Mouse (Mus musculus): ENCODE data around the gene Ncor2. TPM values are rescaled to one million over a fixed set of nuclear protein-coding genes. Genes with fewer than 3 reads are reported as not detected.

Ncor2 gene
- total RNA-seq, 1 experiment from 2014 or later = 16.9 TPM

DNA sequence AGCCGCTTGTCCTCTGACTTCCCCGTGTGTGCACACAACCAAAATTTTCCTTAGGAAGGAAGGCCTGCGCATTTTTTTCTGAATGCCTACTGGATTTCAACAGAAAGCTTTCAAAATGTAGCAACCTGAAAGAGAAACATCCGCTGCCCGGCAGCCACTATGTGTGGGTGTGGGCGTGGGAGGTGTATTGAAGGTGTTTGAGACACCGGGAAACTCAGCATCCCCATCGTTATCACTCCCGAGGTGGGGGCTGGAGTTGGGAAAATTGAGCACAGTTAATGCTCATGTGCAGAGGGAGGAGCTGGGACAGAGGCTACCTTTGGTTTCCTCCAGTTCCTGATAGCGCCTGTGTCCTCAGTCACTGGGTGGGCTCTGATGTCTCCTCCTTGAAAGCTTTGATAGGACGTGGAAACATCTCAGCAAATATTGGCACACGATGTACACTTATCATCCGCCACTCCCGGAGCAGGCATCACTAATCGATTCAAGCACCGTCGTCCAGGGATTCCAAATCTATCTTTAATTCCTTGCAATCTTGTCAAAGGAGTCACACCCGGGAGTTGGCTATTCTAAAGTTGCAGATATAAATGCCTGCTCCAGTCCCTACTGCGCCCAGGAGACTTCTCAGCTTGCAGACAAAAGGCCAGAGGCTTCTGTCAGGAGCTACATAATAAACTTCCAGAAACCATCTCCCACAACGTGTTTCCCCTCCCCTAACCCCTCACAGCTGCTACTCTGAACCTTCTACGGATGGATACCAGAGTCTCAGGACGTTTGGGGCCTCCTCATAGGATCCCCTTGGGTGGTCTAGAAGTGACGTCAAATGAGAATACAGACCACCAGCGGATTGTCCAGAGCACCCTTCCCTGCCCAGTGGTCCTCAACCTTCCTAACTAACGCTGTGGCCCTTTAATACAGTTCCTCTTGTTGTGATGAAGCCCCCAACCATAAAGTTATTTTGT, 14.7 kb upstream of the Ncor2 start:
- ATAC-seq (replicated peaks; ENCODE audit: low read depth, poor library complexity, severe bottlenecking) = no peak

DNA sequence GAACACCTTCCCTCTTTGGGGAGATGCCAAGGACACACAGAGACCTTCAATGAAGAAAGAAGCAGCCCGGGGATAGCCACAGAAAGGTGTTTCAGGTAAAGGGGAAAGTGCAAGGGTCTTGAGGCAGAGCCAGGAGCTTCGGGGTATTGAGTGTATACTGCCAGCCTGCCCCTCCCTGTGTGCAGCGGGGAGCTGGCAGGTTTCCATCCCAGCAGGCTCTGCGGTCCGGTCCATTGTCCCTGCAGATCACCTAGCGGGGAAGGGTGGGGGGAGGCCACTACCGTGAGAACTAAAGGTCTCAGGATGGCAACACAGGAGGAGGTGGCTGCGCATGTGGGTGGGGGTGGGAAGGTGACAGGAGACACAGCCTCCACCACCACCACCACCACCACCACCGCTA, 12.6 kb upstream of the Ncor2 start:
- ATAC-seq (replicated peaks; ENCODE audit: low read depth, poor library complexity, severe bottlenecking) = no peak

DNA sequence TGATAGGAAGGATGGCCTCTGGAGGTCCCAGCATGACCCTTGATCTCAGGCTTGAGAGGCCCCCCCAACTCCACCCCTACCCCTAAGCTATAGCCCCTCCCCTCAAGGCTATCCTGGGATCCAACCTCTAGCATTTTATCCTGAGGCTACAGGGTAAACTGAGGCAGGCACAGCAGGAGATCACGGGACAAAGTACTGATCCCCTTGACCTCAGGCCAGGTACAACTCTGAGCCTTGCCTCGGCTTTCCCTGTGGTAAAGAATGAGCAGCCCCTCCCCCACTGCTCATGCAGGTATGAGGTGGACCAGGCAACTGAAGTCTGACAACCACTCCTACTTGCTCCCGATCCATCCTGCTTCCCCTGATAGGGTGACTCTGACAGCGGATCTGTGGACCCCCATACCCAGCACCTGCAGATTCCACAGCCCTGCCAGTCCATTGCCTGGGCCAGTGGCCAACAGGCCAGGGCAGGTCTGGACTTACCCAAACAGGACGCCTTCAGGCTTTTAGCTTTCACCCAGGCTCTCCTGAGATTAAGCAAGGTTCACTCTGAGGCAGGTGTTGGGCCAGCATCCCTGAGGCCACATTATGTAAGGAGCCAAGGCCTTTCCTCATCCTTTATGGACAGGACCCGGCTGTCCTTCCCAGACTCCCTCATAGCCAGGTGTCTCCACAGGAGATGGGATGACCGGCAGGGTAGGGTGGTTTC, 11.2 kb upstream of the Ncor2 start:
- no peak for ATAC-seq (replicated peaks; ENCODE audit: low read depth, poor library complexity, severe bottlenecking)

GRCm38 (mm10) chr5:125189625-125190024, 10.6 kb upstream of the Ncor2 start:
- ATAC-seq (replicated peaks; ENCODE audit: low read depth, poor library complexity, severe bottlenecking) = peak; percentile 70

DNA sequence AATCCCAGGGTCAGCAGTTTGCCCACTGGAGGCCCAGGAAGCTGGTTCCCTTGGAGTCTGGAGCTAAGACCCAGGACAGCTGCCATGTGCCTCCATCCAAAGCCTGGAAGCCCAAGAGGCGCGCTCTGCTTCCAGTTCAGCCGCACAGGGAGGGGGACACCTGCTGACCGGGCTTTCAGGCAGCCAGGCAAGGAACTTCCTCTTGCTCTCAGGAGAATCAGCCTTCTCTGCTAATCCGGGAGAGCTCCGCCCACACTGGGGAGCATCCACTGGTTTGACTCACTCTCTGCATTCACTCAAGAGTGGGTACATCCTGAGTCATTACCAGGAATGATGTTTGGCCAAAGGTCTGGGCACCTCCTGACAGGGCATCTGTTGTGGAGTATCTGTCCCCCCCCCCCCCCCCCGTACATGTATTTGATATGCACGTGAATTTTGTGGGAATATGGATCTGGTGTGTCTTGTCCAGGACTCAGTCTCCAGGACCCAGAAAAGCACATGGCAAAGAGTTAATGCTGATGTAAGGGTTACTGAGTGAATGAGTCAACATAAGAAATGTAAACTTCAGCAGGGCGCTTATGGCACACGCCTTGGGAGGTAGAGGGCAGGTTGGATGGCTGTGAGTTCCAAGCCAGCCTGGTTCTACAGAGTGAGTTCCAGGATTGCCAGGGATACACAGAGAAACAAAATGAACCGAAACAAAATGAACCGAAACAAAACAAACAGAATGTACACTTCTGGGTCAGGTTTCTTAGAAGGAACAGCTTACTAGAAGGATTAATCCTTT, 10.0 kb upstream of the Ncor2 start:
- ATAC-seq (replicated peaks; ENCODE audit: low read depth, poor library complexity, severe bottlenecking) = peak; percentile 23

DNA sequence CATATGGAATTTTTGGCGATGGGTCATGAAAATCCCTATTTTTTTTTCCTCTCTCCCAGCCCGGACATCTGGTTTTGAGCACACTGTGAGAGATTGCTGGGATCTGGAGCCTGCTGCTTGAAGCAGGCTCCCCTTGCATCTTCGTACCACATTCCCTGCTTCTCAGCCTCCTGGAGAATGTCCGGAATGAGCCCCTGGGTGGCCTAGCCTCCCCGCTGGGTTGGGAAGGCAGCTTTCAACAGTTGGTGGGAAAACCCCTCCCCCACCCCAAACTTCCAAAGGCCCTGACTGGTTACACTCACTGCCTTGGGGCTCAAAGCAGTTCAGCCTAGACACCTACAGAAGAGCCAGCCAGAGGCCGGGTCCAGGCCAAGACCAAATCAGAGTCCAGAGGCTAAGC, 5.8 kb upstream of the Ncor2 start:
- ATAC-seq (replicated peaks; ENCODE audit: low read depth, poor library complexity, severe bottlenecking) = no peak

- peak; percentile 75 for ATAC-seq (replicated peaks; ENCODE audit: low read depth, poor library complexity, severe bottlenecking)
Measured at GRCm38 (mm10) chr5:125183321-125184003, 4.4 kb upstream of the Ncor2 start.

GRCm38 (mm10) chr5:125180630-125181263, 1.7 kb upstream of the Ncor2 start:
- no peak for ATAC-seq (replicated peaks; ENCODE audit: low read depth, poor library complexity, severe bottlenecking)

DNA sequence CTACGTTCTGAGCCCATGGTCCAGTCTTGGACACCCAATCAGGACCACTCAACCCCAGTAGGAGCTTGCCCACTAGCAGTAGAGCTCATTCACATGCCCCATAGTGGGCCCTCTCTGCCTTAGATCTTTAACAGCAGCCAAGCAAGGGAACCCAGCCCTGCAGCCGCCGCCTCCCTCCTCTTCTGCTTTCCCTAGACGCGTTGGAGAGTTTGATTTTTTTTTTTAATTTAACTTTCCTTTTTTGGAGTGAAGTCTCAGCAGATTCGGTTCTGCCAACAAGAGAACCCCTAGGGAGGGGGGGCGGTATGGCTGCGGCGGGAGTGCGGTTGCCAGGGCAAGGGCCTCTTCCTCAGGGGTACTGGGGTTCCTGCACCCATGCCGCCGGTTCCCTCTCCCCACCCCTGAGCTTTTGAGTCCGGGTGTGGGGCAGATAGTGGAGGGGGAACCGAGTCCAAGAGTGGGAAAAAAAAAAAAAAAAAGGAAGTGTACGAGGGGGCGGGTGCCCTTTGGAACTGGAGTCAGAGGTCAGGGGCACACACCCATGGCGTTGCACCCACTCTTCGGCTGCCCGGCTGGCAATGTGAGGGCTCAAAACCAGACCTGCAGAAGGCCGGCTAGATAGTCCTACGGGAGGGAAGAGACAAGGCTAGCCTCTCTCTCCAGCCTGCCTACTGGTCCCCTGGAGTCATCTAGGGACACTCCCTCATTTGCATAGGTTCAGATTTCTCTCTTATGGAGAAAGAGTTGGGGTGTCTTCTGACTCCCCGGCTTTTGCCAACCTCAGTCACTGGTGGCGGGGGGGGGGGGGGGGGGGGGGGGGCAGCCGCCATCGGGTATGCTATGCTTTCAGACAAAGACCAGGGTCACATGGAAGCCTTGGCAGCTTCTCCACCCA, 963 bp upstream of the Ncor2 start:
- peak; percentile 43 for ATAC-seq (replicated peaks; ENCODE audit: low read depth, poor library complexity, severe bottlenecking)

DNA sequence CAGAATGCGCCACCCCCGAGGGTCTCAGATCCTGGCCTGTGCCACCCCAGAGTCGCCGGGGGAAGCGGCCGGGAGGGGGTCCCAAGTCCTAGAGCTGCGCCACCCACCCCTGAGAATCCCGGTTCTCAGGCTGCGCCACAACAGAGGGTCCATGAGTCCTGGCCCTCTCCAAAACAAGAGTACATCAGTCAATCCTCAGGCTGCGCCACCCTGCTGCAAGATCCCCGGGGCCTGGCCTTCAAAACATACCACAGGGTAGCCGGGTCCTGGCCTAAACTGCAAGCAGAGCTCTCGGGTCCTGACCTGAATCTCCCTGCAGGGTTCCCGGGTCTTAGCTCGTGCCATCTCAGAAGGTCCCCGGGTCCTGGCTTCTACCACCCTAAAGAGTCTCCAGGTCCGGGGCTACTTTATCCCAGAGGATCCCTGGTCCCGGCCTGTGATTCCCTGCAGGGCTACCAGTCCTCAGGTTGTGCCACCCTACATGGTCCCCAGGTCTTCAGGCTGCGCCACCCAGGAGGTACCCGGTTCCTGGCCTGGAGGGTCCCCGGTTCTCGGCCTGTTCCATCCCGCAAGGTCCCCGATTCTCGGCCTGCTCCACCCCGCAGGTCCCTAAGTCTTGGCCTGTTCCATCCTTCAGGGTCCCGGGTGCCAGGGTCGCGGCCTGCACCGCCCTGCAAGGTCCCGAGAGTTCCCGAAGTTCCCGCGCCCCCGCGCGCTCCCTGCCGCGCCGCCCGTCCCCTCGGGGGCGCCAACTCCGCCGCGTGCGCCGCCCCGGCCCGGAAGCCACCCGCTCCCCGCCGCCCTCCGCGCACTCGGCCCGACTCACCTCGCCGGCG, 630 bp downstream of the Ncor2 start:
- ATAC-seq (replicated peaks; ENCODE audit: low read depth, poor library complexity, severe bottlenecking) = no peak

GRCm38 (mm10) chr5:125177481-125178134, 1.4 kb downstream of the Ncor2 start:
- peak; percentile 46 for ATAC-seq (replicated peaks; ENCODE audit: low read depth, poor library complexity, severe bottlenecking)

DNA sequence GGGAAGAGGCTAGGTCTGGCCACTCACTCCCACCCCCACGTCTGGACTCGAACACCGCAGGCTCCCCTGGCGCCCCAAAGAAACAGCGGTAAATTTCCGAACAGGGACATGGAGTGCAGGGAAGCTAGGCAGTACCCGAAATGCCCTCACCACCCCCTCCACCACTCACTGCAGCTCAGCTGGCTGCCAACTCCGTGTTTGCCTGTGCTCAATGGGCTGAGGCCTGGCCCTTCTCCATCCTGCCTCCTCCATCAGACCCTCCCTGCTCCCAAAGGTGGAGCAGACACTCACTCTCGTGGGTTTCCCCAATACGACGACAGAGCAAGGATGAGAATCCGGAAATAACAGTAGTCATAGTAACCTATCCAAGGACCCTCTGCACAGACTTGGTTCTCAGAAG, 2.2 kb downstream of the Ncor2 start:
- ATAC-seq (replicated peaks; ENCODE audit: low read depth, poor library complexity, severe bottlenecking) = no peak

DNA sequence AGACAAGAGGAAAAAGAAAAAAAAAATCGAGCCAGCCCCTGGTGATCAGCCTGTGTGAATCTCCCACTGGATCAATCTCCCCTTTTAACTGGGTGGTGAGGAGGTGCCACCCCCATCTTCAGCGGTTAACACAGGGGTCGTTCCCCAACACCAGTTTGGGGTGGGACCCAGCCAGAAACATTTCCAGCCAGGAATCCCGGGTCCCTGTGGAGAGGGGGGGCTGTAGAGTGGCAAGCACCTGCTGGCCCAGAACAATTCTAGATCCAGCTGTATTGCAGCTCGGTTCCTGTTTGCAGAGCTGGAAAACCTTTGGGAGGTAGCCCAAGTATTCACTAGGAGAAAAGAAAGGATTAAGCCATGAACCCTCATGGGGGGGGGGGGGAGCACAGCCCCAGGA, 2.7 kb downstream of the Ncor2 start:
- ATAC-seq (replicated peaks; ENCODE audit: low read depth, poor library complexity, severe bottlenecking) = no peak

- no peak for ATAC-seq (replicated peaks; ENCODE audit: low read depth, poor library complexity, severe bottlenecking)
Measured at GRCm38 (mm10) chr5:125175673-125176369, 3.2 kb downstream of the Ncor2 start.

GRCm38 (mm10) chr5:125174726-125175672, 4.0 kb downstream of the Ncor2 start:
- ATAC-seq (replicated peaks; ENCODE audit: low read depth, poor library complexity, severe bottlenecking) = no peak
